Mouse (Mus musculus) frontal cortex, adult 2 months (tissue): ENCODE results near the gene Myo1d. TPM values are rescaled to one million over a fixed set of nuclear protein-coding genes. Genes with fewer than 3 reads are reported as not detected.

Experiments
- DNase-seq, 2 experiments: peaks; one replicate each; pipeline ENCODE4 v3.0.0; 2022; ENCODE audit warnings: low spot score in 1 of 2; ENCODE audit errors: extremely low spot score in 1 of 2
- polyA plus RNA-seq: library from polyadenylated mRNA; depleted of rRNA; stranded (reverse); fragments of >200 nt; gene quantifications from 2 replicates; pipeline ENCODE4 v1.2.3, GENCODE M21; 2012

Gene Myo1d
- polyA plus RNA-seq, 1 experiment, result 6.2 TPM

DNA sequence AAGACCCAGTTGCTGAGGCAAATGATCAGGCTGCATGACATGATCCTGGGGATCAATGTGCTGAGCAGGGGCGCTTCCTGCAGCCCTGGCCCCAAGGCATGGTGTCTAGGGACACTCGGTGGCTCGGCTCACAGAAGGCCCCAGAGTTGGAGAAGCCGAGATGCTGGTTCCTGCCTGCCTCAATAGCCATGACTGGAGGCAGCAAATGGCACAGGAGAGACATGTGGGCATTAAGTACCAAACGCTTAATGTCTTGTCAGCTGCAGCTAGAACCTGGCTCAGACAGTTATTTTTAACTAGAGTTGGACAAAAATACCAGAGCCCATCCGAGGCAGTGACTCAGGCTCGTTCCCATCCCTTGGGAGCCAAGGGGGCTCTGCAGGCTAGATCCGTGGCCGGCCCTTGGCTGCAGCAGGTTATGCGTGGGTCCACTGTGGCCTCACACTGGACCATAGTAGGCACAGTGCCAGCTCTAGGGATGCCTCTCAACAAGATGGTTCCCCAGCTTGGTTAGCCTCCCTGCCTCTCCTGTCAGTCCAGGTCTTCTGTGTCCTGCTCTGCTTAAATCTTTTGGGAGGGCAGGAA is 294.1 kb downstream of the Myo1d start:
- DNase-seq, result peak in 1 of 2 experiments; percentile 47

DNA sequence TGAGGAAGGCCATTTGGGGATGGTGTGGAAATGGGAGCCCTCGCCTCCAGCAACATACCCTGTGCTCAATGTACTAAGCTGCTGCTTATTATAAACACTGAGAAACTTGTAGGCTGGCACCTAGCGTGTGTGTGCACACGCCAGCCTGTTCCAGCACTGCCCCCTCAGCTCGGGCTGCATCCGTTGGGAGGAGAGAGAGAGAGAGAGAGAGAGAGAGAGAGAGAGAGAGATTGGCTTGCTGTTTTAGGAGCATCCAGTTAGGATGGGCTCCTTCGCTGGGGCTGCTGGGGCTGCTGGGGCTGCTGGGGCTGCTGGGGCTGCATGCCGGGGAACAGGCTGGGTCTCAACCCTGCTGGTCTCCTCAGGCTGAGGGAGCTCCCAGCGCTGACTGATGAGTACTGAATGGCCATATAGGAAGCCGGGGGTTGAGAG is 294.7 kb downstream of the Myo1d start:
- peak in 1 of 2 experiments; percentile 62 for DNase-seq

DNA sequence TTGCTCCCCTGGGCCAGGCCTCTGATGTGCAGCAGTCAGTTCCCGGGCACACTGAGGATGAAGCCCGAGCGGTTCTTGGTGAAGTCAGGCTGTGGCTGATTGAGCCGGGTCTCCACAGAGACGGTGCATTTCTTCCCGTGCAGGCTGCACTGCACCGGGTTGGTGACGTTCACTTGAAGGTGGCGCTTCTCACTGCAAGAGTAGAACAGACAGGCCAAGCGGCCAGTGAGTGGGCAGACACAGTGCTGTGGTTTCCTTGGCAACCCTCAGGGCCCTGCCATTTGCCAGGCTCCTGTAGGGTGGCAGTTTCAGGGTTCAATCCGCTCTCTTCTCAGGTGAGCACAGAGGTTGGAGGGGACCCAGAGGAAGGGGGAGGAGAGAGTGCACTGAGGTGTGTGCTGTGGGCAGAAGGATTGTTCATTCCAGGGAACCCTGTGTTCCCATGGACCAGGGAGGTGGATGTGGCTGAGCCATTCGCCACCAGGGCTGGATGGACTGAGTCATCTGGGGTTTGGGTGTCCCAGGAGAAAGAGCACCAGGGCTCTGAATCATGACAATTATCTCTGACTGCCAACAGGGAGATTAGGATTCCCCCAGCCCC is 295.5 kb downstream of the Myo1d start:
- peak; percentile 88 for DNase-seq

- peak in 1 of 2 experiments; percentile 22 for DNase-seq
Observed at GRCm38 (mm10) chr11:80483536-80484067, 296.2 kb downstream of the Myo1d start.

DNA sequence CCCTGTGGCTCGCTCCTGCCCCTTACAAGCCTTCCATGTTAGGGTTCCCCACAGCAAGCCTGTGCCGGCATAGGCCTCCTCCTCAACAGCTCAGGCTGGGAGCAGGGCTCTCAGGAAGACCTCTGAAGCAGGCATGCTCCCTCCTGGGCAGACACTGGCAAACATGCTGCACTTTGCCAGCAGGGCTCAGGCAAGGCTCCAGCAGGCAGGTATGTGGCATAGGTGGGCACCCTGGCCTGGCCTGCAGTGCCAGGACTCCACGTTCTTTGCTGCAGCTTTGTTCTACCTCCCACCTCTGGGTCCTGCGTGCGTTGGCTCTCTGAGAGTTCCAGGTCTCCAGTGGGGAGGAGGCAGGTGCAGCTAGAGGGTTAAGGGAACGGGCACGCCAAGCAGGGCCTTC is 296.9 kb downstream of the Myo1d start:
- DNase-seq, result peak in 1 of 2 experiments; percentile 44

DNA sequence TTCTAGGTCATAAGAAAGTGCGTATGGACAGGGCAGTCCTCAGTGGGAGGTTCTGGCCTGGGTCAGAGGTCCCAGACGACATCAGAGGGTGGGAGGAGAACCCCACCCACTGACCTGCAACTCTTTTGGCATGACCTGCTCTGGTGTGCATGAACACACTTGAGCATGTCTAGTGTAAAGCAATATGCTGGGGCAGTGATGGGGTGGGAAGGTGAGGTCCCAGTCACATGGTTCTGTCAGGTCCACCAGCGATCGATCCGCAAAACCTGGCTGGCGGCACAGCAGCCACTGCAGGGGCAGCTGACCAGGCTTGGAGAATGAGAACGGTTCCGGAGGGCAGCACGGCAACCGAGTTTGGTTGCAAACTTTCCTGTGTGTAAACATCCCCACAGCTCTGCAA is 297.5 kb downstream of the Myo1d start:
- DNase-seq, result peak in 1 of 2 experiments; percentile 30

GRCm38 (mm10) chr11:80481409-80482050 is 298.3 kb downstream of the Myo1d start:
- DNase-seq, result peak in 1 of 2 experiments; percentile 32

GRCm38 (mm10) chr11:80479906-80480866 is 299.6 kb downstream of the Myo1d start:
- no peak for DNase-seq

GRCm38 (mm10) chr11:80479425-80479824 is 300.4 kb downstream of the Myo1d start:
- DNase-seq, result no peak

DNA sequence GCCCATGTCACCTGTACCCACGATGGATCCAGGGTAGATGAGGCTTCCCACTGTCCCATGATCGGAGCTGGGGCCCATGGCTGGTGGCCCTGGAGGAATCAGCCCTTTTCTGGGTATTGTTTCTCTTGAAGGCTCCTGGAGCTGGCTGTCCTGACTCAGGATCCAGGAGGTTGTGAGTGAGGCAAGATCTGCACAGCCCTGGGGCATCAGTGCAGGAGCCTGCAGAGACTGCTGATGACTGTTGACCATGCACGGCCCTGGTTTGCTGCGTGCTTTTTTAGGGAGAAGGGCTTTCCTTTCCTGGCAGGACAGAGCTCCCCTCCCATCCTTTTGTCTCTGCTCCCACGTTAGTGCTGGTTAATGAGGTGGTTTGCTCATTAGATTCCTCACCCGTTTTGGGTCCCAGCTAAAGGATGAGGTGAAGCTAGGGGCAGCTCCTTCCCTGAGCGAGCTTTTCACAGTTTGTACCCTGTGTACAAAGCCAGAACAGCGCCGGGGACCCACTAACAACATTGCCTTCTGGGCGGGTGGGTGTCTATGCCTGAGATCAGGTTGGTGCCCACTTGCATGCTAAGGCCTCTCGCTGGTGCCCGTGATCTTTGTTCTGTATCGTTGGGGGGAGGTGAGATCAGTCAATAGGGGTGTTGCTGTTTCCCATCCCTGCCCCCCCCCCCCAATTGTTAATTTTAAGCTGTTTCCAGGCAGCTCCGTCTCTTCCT is 301.0 kb downstream of the Myo1d start:
- no peak for DNase-seq

- DNase-seq, result no peak
Observed at GRCm38 (mm10) chr11:80477341-80478199, 302.3 kb downstream of the Myo1d start.

GRCm38 (mm10) chr11:80476222-80477189 is 303.3 kb downstream of the Myo1d start, which contains the start of gene Cdk5r1:
Gene Cdk5r1, plus strand, starts transcription at chr11:80477023.
- DNase-seq, result peak in 1 of 2 experiments; percentile 91

DNA sequence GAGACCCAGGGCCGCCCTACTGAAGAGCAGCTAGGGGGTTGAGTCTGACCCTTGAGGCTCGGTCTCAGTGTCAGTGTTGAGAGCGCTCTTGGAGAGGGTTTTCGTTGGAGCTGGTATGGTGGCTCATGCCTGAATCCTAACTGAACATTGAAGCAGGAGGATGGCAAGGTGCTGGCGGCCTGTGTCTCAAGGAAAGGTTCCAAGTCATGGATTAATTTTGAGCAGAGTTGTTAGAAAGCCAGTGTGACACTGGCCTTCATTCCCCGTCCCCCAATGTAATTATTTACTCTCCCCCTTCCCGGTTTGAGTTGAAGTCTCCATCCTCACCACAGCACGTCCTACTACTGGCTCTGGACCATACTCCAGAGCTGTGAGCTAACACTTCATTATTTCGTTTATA is 304.3 kb downstream of the Myo1d start:
- no peak for DNase-seq

- DNase-seq, result no peak
Observed at GRCm38 (mm10) chr11:80474846-80475245, 305.0 kb downstream of the Myo1d start.

DNA sequence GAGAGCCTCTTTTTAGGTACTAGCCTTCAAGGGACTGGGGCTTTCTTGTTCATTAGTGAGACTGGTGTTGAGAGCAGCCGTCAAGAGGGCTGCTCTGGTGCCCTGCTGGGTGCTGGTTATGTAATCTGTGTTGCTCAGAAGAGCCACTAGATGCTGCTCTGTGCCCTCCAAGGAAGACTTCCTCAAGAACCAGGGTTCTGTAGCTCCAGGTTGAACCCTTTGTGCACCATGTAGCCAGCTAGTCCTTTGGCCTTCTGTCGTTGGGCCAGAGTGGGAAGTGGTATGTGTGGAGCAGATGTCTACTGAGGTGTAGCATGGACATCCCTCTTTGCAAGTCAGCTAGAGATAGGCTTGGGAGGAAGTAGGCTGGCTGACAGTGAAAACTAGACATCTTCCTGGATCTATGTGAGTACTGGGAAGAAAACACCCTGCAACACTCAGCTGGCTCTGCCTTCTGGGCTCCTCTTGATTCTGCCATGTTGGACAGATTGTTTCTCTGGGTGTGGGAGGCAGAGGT is 305.6 kb downstream of the Myo1d start:
- no peak for DNase-seq

- no peak for DNase-seq
Observed at GRCm38 (mm10) chr11:80471836-80472605, 307.8 kb downstream of the Myo1d start.
